Mouse (Mus musculus): ENCODE results near the gene Izumo1r.
"Not testable (repeated sequence)": the region's sequence is repeated elsewhere in the genome, so short reads cannot be mapped to it uniquely, and the experiment has no call there.

The Izumo1r gene

GRCm38 (mm10) chr9:14904741-14905475, 1.2 kb upstream of the Izumo1r start:
- no peak for DNase-seq

DNA sequence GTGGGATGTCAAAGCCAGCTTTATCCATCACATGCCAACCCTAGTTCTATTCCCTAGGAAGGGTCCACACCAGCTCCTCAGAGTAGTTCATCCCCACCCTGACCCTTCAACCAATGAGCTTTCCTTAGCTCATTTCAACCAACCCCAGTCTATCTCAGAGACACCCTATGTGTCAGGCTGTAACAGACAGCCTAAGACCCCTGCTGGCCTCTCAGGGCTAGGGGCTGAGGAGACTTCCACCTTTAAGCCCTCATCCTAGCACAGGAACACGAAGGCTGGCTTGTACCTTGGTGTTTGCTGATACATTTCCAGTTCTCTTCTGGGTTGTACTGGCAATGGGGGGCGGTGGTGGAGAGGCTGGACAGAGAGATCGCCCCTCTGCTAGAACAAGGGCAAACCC, 743 bp downstream of the Izumo1r start:
- no peak for DNase-seq

GRCm38 (mm10) chr9:14902416-14902815, 1.3 kb downstream of the Izumo1r start:
- no peak for DNase-seq

- DNase-seq, result no peak
These were observed 2.0 kb downstream of the Izumo1r start for GRCm38 (mm10) chr9:14901757-14902156.

- DNase-seq, result no peak
These were observed 6.6 kb downstream of the Izumo1r start for GRCm38 (mm10) chr9:14897102-14897501.

DNA sequence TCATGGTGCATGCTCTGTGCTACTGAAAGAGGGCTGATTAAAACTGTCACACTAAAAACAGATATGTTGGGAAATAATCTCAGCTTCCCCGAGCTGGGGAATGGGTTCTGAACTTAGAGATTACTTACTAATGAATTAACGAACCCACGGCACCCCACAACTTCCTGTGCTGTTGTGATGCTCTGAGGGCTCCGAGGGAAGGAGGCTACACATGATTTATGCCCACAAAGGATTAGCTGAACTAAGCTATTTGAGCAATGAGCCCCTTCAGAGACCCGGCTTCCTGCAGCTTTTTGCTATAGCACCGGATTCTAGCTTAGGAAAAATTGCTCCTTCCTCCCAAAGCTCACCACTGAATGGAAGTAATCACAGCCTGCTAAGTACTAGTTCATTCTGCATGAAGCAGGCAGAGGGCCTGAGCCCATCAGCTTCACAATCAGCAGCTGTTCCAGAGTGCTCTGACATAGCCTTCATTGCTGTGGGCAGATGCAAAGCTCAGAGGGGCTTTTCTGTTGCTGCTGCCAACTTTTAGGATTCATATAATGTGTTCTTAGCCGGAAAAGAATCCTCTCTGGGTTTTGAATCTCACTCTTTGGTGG, 8.4 kb downstream of the Izumo1r start:
- DNase-seq, result no peak

GRCm38 (mm10) chr9:14894628-14895027, 9.1 kb downstream of the Izumo1r start:
- DNase-seq, result no peak

DNA sequence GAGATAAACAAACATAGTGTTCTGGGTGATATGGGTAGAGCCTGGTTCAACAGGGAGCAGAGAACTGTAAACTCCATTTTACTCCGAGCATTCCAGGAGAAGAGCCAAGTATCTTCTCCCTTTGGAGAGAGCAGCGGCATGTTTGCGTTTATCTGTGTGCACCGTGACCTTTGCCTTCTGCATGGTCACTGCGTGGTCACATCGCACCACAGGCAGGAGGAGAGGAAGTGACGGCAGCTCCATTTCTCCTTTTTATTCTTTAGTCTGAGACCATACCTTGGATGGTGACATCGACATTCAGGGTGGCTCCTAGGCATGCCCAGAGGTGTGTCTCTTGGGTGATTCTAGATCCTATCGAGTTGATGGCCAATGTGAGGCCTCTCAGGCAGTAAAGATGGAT, 10.4 kb downstream of the Izumo1r start:
- DNase-seq, result no peak

GRCm38 (mm10) chr9:14891891-14892290, 11.9 kb downstream of the Izumo1r start:
- DNase-seq, result no peak

DNA sequence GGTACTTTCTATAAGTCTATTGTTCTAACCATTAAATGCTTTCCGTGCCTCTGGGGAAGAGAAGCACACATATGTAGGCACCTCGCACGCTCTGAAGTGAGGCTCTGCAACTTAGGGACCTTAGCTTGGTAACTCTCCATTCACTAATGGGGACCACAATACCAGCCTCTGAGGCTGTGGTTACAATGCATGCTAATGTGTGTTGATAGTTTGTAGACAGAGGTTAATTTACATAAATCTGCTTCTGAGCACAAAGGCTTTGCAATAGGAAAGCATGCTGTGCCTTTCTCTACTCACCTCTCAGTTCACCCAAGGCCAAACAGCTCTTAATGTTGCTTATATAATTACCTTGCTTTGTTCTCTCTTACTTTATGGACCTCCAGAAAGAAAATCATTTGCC, 13.1 kb downstream of the Izumo1r start:
- DNase-seq, result no peak

- DNase-seq, result no peak
These were observed 15.1 kb downstream of the Izumo1r start for GRCm38 (mm10) chr9:14888671-14889070.

- no peak for DNase-seq
These were observed 15.9 kb downstream of the Izumo1r start for GRCm38 (mm10) chr9:14887787-14888382.

DNA sequence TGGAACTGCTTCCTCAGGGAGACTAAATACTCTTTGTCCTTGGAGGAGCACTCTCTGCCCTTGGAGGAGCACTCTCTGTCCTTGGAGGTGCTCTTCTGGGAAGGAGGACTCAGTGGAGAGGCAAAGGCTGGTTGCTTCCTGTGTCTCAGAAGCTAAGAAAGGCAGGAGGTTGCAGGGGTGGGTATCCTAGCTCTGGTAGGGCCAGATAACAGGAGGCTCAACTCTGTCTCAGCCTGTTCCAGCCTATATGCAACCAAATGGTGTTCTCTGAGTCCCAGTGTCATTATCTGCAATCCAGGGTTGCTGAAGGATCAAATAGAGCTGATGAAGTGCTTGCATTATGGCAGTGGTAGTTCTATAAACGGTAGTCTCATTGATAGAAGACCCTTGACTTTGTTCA, 17.8 kb downstream of the Izumo1r start:
- no peak for DNase-seq

GRCm38 (mm10) chr9:14885151-14885550, 18.6 kb downstream of the Izumo1r start:
- DNase-seq, result peak in 1 of 2 experiments; percentile 50

DNA sequence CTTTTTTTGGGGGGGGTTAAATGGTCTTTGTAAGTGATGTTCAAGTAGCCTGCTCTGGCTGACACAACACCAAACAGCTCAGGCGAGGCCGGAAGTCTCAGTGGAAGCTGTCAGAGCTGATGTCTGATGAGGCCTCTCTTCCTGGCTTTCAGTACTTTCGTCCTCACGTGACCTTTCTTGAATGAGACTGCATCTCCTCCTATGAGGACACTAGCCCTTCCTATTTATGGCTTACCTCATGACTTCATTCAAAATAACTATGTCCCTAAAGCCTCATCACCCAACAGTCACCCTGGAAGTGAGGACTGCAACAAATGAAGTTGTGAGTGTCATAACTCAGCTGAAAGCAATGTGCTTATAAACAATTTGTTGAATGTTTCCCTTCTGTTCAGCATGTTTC, 19.1 kb downstream of the Izumo1r start:
- no peak for DNase-seq

GRCm38 (mm10) chr9:14876566-14876965, 27.2 kb downstream of the Izumo1r start:
- DNase-seq, result not testable (repeated sequence)

GRCm38 (mm10) chr9:14875743-14876507, 27.8 kb downstream of the Izumo1r start:
- DNase-seq, result no peak

GRCm38 (mm10) chr9:14872181-14872930, 31.4 kb downstream of the Izumo1r start:
- DNase-seq, result no peak

- DNase-seq, result no peak
These were observed 32.2 kb downstream of the Izumo1r start for GRCm38 (mm10) chr9:14871536-14871935.

DNA sequence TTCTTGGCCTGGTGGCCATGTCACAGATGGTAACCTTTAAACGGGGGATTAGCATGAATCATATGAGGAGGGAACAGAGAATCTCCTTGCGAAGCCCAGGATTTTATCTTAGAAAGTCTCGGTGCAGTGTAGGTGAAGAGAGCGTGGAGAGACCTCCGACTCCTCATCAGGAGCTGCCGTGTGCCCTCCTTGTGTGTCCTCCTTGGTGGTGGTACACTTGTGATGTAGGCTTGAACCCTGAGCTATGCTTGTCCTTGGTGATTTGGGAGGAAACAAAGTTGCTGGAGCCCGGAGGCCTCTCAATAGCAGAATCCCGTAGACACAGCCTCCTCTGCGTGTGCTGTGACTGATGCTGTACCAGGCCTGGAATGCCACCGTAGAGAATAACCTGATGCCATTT, 32.9 kb downstream of the Izumo1r start:
- no peak for DNase-seq

- no peak for DNase-seq
These were observed 33.4 kb downstream of the Izumo1r start for GRCm38 (mm10) chr9:14870377-14870776.

GRCm38 (mm10) chr9:14868326-14868725, 35.4 kb downstream of the Izumo1r start:
- no peak for DNase-seq

DNA sequence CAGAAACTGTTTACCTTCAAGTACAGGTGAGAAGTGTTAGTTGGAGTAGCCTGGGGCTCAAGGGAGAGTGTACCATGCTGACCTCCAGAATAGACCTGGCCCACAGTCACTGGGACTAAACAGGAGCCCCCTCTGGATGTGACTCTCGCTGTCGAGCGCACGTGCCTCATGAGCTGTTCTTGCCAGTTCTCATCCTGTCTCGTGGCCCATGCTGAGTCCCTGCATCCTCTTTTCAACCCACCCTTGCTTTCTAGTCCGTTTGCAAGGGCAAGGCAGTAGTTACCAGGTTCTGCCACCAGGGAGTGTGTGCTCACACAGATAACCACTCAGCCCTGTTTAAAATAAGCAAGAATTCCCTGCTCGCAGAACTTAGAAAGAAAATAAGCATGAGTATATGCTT, 36.8 kb downstream of the Izumo1r start:
- peak in 1 of 2 experiments; percentile 50 for DNase-seq
